Mouse (Mus musculus) limb, embryonic 12.5 days (tissue): Measurements from ENCODE around the gene Shld2. TPM values are rescaled to one million over a fixed set of nuclear protein-coding genes. Genes with fewer than 3 reads are reported as not detected.

Experiments used
- ATAC-seq: fragments of 200-750 bp; cut with Nextera tagmentation; 2 replicates; pipeline ENCODE4 v1.8.0; 2017; ENCODE audit warnings: low read depth, moderate TSS enrichment; ENCODE audit not compliant: insufficient number of reproducible peaks, insufficient read depth, low FRiP score, low TSS enrichment
- H3K27ac ChIP-seq: fragments of 300-500 bp; sonication (generic); 2 replicates; pipeline ENCODE4 v1.5.1; 2016; ENCODE audit warnings: mild to moderate bottlenecking, moderate library complexity
- H3K27me3 ChIP-seq: fragments of 300-500 bp; sonication (generic); 2 replicates; pipeline ENCODE4 v1.6.1; 2016; ENCODE audit warnings: mild to moderate bottlenecking, moderate library complexity
- H3K36me3 ChIP-seq: fragments of 300-500 bp; sonication (generic); 2 replicates; pipeline ENCODE4 v1.6.1; 2016; ENCODE audit warnings: mild to moderate bottlenecking, moderate library complexity
- H3K4me1 ChIP-seq: fragments of 300-500 bp; sonication (generic); replicated peaks from 2 replicates; pipeline ENCODE4 v1.6.1; 2016
- H3K4me2 ChIP-seq: fragments of 300-500 bp; sonication (generic); 2 replicates; pipeline ENCODE4 v1.6.1; 2016; ENCODE audit warnings: mild to moderate bottlenecking, moderate library complexity
- H3K4me3 ChIP-seq: fragments of 300-500 bp; sonication (generic); replicated peaks from 2 replicates; pipeline ENCODE4 v1.5.1; 2016; ENCODE audit warnings: mild to moderate bottlenecking
- H3K9ac ChIP-seq: fragments of 300-500 bp; sonication (generic); replicated peaks from 2 replicates; pipeline ENCODE4 v1.6.1; 2016; ENCODE audit warnings: mild to moderate bottlenecking, moderate library complexity
- H3K9me3 ChIP-seq: fragments of 300-500 bp; sonication (generic); 2 replicates; pipeline ENCODE4 v1.6.1; 2016; ENCODE audit warnings: mild to moderate bottlenecking, moderate library complexity
- WGBS: fragments of 180-500 bp; shearing (Covaris S2); methylation state at CpG from one replicate; pipeline ENCODE4 v1.1.7; 2016; 5-methylcytosine and 5-hydroxymethylcytosine counted together
- polyA plus RNA-seq: library from polyadenylated mRNA; unstranded; fragments of >200 nt; fragmentation: Nextera tagmentation; extraction: Ambion mirVana; gene quantifications from 2 replicates; pipeline ENCODE4 v1.2.1, GENCODE M21; 2016

Gene Shld2
- 14.9 and 15.8 TPM in 2 replicates for polyA plus RNA-seq

DNA sequence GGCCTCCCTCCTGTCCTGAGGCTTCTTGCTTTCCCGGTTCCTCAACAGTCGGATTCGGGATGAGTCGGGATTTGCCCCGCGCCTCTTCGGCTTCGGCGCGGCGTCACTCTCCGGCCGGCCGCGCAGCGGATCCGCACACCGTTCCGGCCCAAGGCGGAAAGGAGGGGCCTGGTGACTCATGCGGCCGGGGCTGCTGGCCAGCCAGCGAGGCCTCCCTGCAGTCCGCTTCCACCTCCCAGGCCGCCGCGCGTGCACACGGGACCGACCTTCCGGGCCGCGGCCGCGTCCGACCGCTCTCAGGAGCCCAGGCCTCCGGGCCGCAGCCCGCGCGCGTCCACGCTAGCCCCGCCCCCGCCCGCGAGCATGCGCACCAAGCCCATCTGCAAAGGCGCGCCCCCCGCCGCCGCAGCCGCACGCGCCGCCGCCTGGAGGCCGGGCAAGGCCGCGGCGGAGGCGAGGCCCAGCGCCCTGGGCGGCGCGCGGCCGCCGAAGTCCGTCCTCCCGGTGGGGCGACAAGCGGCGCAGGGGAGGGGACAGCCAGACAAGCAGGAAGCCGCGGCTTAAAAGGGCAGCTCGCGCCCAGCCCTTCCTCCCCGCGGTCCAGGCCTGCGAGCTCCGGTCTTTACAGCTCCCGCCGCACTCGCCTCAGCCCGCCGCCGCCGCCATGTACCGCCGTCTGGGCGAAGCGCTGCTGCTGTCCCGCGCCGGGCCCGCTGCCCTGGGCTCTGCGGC, at the start of gene Shld2, which contains the start of gene Glud1:
Gene Shld2, minus strand, starts transcription at position 260 of the 732 bp plus-strand sequence.
Gene Glud1, plus strand, starts transcription at position 494 of the 732 bp plus-strand sequence.
- ATAC-seq = peak; percentile 95
- WGBS = under 1% methylated on average over 96 of the region's 100 CpGs
- H3K27ac ChIP-seq = peak within 1 kb of the TSS; percentile 98
- peak within 1 kb of the TSS; percentile 76 for H3K4me2 ChIP-seq
- H3K36me3 ChIP-seq = no peaks in the 10 kb centered on the region
- H3K27me3 ChIP-seq = no peaks in the 10 kb centered on the region
- H3K4me1 ChIP-seq = peaks cover 20% of the 10 kb centered on the region
- peak within 1 kb of the TSS; percentile 93 for H3K4me3 ChIP-seq
- H3K9me3 ChIP-seq = no peaks in the 10 kb centered on the region
- peak within 1 kb of the TSS; percentile 97 for H3K9ac ChIP-seq

DNA sequence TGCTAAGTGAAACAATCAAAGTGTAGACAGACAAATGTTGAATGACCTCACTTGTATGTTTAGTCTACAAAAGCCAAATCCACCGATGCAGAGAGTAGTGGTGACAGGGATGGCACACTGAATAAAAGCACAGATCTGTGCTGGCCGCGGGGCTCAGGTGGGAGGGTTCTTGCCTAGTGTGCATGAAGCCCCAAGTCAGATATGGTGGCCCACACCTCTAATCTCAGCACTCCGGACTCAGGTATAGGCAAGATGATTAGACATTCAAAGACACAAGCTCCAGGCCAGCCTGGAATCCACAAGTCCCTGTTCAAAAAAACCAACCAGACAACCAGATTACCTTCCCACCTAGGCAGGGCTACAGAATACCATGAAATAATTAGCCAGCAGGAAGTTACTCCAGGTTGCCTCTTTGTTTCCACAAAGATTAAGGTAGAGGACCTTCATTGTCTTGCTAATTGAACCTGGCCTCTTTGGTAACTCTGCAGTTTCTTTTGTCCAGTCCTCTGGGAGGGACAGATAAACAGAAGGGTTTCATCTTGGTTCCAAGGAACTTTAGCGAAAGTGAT, 49.5 kb upstream of the Shld2 start:
- WGBS = 57% methylated on average over 5 of the region's 5 CpGs
- Histone ChIP-seq H3K4me2 (no peak overlapping the region), H3K9ac (no peak overlapping the region), H3K9me3 (no peaks in the 10 kb centered on the region), H3K27ac (no peak overlapping the region), H3K4me1 (peaks cover 10% of the 10 kb centered on the region), H3K27me3 (peaks cover 24% of the 10 kb centered on the region), H3K36me3 (no peaks in the 10 kb centered on the region), H3K4me3 (no peak overlapping the region)
- no peak for ATAC-seq

DNA sequence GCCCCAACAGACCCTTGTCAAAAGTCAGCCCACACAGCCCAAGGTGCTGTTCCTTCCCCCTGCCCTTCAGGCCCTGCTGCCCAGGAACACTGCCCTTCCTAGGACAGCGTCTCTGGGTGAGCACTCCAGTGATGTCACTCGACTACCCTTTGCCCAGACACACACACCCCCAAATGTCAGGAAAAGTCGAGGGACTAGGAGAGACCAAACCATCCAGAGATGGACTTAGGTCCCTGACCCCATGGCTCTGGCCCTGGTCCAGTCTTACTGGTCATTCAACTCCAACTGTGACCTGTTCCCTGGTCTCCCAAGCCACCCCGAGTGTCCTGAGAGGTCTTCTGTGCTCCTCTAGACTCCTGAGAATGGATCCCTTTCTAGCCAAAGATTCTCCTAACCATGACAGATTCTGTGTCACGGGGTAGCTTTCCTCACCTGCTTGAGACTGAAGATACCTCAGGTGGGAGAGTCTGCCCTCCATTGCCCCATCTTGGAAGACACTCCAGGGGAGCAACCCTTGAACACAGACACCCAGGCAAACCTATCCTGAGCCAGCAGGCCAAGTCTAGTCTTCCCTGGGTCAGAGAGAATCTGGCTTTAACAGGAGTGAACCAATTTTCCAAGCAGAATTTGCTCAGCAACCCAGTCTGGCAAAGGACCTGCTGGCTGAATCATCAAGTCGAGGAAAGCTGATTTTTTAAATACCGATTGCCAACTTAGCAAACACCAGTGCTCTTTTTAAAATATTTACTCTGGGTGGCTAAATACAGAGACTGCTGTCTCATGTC, 47.6 kb upstream of the Shld2 start:
- no peak overlapping the region for H3K9ac ChIP-seq
- H3K4me2 ChIP-seq = no peak overlapping the region
- H3K27ac ChIP-seq = no peak overlapping the region
- H3K27me3 ChIP-seq = peaks cover 12% of the 10 kb centered on the region
- no peak overlapping the region for H3K4me3 ChIP-seq
- ATAC-seq = no peak
- H3K36me3 ChIP-seq = no peaks in the 10 kb centered on the region
- no peaks in the 10 kb centered on the region for H3K4me1 ChIP-seq
- no peaks in the 10 kb centered on the region for H3K9me3 ChIP-seq
- 82% methylated on average over 7 of the region's 7 CpGs for WGBS

DNA sequence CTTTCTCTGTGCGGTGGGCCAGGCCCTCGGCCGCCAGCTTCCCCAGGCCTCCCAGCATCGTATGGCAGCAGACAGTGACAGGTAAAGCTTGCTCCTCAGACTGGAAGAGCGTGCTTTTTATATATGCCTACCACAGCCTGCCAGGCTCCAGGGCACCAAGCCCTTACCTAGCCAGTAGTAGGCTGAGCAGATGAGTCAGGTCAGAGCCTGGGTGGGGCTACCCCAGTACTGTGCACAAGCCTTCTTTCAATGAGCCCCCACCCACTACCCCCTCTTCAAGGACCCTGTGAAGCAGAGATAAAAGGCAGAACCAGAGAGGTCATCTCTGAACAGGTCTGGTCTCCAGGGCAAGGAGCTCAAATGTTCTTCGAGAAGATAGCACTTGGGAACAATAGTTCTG, 45.0 kb upstream of the Shld2 start, which contains the start of gene Fam25c:
Gene Fam25c, minus strand, starts transcription at position 133 of the 400 bp plus-strand sequence.
- Histone ChIP-seq H3K4me2 (no peak within 1 kb of the TSS), H3K4me3 (no peak within 1 kb of the TSS), H3K36me3 (no peaks in the 10 kb centered on the region), H3K27me3 (peaks cover 5% of the 10 kb centered on the region; the same call in 1 of the 2 replicates), H3K9me3 (no peaks in the 10 kb centered on the region), H3K27ac (no peak within 1 kb of the TSS), H3K4me1 (no peaks in the 10 kb centered on the region), H3K9ac (no peak within 1 kb of the TSS)
- ATAC-seq = 0 out of 2 replicates have a peak, but pooled peaks have one; percentile 52
- 74% methylated on average over 6 of the region's 6 CpGs for WGBS

DNA sequence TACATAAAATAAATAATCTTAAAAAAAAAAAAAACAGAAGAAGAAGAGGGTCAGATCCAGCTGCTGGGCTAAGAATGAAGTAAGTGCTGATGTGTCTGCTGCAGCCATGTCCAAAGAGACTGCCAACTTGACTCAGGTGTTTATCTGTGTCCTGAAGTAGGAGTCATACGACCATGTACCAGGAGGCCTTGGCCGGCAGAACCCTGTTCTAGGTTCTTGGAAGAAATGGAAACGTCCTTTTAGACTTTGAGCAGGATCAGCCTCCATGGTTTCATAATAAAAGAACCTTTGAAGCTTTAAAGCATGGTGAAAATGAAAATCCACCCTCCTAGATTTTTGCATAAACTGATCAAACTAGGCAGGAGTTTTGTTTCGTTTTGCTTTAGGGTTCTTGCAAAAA, 44.2 kb upstream of the Shld2 start:
- WGBS = 88% methylated on average over 4 of the region's 4 CpGs
- Histone ChIP-seq H3K4me3 (no peak overlapping the region), H3K27me3 (peaks cover 5% of the 10 kb centered on the region; the same call in 1 of the 2 replicates), H3K9me3 (no peaks in the 10 kb centered on the region), H3K4me1 (no peaks in the 10 kb centered on the region), H3K4me2 (no peak overlapping the region), H3K36me3 (no peaks in the 10 kb centered on the region), H3K9ac (no peak overlapping the region), H3K27ac (no peak overlapping the region)
- no peak for ATAC-seq

DNA sequence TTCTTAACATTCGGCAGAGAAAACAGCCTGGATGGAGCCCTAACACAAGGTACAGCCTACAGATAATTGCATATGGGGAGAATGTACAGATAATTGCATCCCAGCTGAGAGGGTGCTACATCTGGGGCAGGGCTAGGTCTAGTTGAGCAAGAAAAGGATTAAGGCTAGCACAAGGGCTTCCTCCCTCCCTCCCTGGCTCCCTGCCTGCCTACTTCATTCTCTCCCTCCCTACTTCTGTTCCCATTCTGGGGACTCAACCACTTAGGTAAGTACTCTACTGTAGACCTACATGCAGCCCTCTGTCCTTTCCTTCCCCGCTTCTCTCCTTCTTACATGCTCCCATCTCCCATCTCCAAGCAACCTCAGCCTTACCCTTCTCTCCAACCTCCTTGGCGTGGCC, 43.0 kb upstream of the Shld2 start:
- Histone ChIP-seq H3K36me3 (no peaks in the 10 kb centered on the region), H3K27me3 (peaks cover 5% of the 10 kb centered on the region; the same call in 1 of the 2 replicates), H3K9ac (no peak overlapping the region), H3K4me3 (no peak overlapping the region), H3K27ac (no peak overlapping the region), H3K4me2 (no peak overlapping the region), H3K4me1 (no peaks in the 10 kb centered on the region), H3K9me3 (no peaks in the 10 kb centered on the region)
- ATAC-seq = no peak
- whole genome bisulfite sequencing = 84% methylated on average over 3 of the region's 3 CpGs

DNA sequence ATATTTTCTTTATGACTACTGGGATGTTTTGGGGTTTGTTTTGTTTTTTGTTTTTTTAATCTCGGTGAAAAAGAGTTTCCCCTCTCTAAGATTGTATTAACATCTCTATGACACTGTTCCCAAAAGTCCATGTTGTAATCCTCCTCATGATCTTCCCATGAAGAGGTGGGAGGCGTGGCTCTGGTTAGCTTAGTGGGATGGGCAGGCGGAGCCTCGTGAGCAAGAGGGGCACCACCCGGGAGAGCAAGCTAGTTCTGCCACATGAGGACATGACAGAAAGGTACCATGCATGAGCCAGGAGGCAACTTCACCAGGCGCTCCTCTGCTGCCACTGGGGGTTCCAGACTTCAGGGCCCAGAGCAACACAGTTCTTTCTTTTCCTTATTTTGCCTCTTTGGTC, 42.2 kb upstream of the Shld2 start:
- ATAC-seq = no peak
- no peak overlapping the region for H3K4me2 ChIP-seq
- H3K9ac ChIP-seq = no peak overlapping the region
- H3K4me1 ChIP-seq = no peaks in the 10 kb centered on the region
- H3K4me3 ChIP-seq = no peak overlapping the region
- no peak overlapping the region for H3K27ac ChIP-seq
- H3K9me3 ChIP-seq = no peaks in the 10 kb centered on the region
- H3K27me3 ChIP-seq = peaks cover 5% of the 10 kb centered on the region; the same call in 1 of the 2 replicates
- 65% methylated on average over 6 of the region's 6 CpGs for WGBS
- no peaks in the 10 kb centered on the region for H3K36me3 ChIP-seq

DNA sequence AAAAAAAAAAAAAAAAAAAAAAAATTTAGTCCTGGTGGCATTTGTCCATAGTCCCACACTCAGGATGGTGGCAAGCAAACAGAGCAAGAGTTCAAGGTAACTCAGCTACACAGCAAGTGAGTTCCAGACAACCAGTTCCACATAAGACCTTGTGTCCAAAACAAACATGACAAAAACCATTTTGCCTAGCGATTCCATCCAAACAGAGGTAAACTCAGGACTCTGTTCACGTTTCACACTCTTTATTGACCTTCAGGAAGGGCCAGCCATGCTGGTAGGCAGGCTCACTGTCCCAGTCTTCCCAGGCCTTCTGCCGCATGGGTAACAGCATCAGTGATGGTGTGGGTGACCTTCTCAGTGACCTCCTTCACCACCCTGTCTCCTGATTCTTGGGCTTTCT, 41.4 kb upstream of the Shld2 start:
- 73% methylated on average over 3 of the region's 3 CpGs for WGBS
- Histone ChIP-seq H3K9me3 (no peaks in the 10 kb centered on the region), H3K9ac (no peak overlapping the region), H3K27me3 (peaks cover 5% of the 10 kb centered on the region; the same call in 1 of the 2 replicates), H3K4me2 (no peak overlapping the region), H3K36me3 (no peaks in the 10 kb centered on the region), H3K4me1 (no peaks in the 10 kb centered on the region), H3K4me3 (no peak overlapping the region), H3K27ac (no peak overlapping the region)
- ATAC-seq = no peak

DNA sequence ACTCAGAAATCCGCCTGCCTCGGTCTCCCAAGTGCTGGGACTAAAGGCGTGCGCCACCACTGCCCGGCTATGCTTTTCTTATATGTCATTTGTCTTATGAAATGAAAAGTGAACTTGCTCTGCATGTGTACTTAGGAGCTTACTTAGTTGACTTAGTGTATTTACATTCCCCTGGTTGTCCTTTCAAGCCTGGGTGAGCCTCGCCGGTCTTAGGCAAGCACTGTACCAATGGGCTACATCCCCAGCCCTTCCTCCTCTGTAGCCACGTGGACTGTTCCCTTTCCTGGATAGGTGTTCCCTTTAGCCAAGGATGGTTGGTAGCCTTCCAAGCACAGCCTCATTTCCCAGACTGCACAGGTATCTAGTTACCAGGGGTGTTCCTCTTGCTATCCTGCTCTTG, 38.7 kb upstream of the Shld2 start:
- H3K4me2 ChIP-seq = no peak overlapping the region
- WGBS = 89% methylated on average over 8 of the region's 8 CpGs
- no peaks in the 10 kb centered on the region for H3K9me3 ChIP-seq
- peaks cover 5% of the 10 kb centered on the region; the same call in 1 of the 2 replicates for H3K27me3 ChIP-seq
- no peak for ATAC-seq
- H3K4me1 ChIP-seq = no peaks in the 10 kb centered on the region
- H3K36me3 ChIP-seq = peaks cover 6% of the 10 kb centered on the region; the same call in 1 of the 2 replicates
- no peak overlapping the region for H3K9ac ChIP-seq
- no peak overlapping the region for H3K27ac ChIP-seq
- no peak overlapping the region for H3K4me3 ChIP-seq

DNA sequence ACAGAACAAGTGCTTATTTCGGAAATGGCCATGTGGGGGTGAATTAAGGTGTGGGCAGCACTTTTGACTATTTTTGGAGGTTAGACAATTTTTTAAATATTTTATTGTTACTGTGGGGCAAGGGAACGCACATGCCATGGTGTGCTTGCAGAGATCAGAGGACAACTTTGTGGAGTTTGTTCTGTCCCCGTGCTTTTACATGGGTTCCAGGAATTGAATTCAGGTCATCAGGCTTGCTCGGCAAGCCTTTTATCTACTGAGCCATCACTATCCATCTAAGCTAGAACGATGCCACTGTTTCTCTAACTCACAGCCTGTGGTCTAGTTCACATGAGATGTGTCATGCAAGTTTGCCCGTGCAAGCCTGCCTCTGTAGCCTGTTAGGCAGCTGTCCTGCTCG, 38.0 kb upstream of the Shld2 start:
- H3K27me3 ChIP-seq = no peaks in the 10 kb centered on the region
- no peak overlapping the region for H3K27ac ChIP-seq
- H3K4me1 ChIP-seq = no peaks in the 10 kb centered on the region
- H3K4me3 ChIP-seq = no peak overlapping the region
- H3K9ac ChIP-seq = no peak overlapping the region
- H3K36me3 ChIP-seq = peaks cover 9% of the 10 kb centered on the region
- H3K4me2 ChIP-seq = no peak overlapping the region
- WGBS = 84% methylated on average over 7 of the region's 7 CpGs
- no peak for ATAC-seq
- no peaks in the 10 kb centered on the region for H3K9me3 ChIP-seq

DNA sequence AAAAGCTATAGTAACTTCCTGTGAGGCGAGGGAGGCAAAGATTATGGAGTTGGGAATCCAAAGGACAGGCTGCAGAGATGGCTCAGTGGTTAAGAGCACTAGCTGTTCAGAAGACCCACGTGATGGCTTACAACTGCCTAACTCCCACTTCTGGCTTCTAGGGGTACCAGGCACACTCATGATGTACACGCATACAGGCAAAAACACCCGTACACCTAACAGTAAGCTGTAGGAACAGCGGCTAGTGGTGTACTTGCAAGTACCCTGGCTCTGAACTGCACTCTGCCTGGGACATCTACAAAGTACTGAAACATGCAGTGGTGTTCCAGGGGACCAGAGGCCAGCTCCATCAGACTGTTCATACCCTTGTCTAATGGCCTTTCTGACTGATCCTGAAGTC, 36.8 kb upstream of the Shld2 start:
- H3K4me1 ChIP-seq = no peaks in the 10 kb centered on the region
- no peaks in the 10 kb centered on the region for H3K27me3 ChIP-seq
- H3K27ac ChIP-seq = no peak overlapping the region
- 93% methylated on average over 5 of the region's 5 CpGs for WGBS
- no peak overlapping the region for H3K4me3 ChIP-seq
- no peak overlapping the region for H3K4me2 ChIP-seq
- H3K36me3 ChIP-seq = peaks cover 21% of the 10 kb centered on the region
- ATAC-seq = no peak
- H3K9me3 ChIP-seq = no peaks in the 10 kb centered on the region
- no peak overlapping the region for H3K9ac ChIP-seq
